Mouse (Mus musculus) lung, postnatal 0 days (tissue): ENCODE measurements at regions not wholly inside any gene's neighbourhood (a gene's known extent, or its start where the extent isn't known, plus 50 kb on each side); places are given as distances from the start of the nearest gene placed in this dataset.

ENCODE experiments used
- CTCF ChIP-seq: IDR thresholded peaks from 2 replicates; pipeline ENCODE4 v1.5.1; 2016; ENCODE audit warnings: antibody characterized with exemption, mild to moderate bottlenecking
- EP300 ChIP-seq: IDR thresholded peaks from 2 replicates; pipeline ENCODE4 v1.6.1; 2016; ENCODE audit warnings: antibody characterized with exemption, mild to moderate bottlenecking, control low read depth

GRCm38 (mm10) chr15:61450217-61450616 is 527.4 kb upstream of the A1bg start:
- TF ChIP-seq CTCF (no peak), EP300 (no peak)
